Mouse (Mus musculus): ENCODE results near the gene Higd2a. TPM values are rescaled to one million over a fixed set of nuclear protein-coding genes. Genes with fewer than 3 reads are reported as not detected.
A peak's percentile ranks its signal among the peaks of the same experiment; 100 is the strongest.

The Higd2a gene
- polyA plus RNA-seq (2015; fragmentation: Nextera tagmentation; extraction: Ambion mirVana), result 212 and 224 TPM in 2 replicates

GRCm38 (mm10) chr13:54589996-54590951, at the start of gene Higd2a, which contains the start of gene Nop16:
Gene Higd2a, plus strand, starts transcription at chr13:54590207.
Gene Nop16, minus strand, starts transcription at chr13:54590090.
- H3K4me1 ChIP-seq (replicated peaks), result peaks cover 28% of the 10 kb centered on the region
- under 1% methylated on average over 51 of the region's 51 CpGs for WGBS
- peak within 1 kb of the TSS; percentile 81 for H3K4me2 ChIP-seq (replicated peaks)
- H3K27ac ChIP-seq, result peak within 1 kb of the TSS; percentile 91
- peak; percentile 97 for ATAC-seq
- H3K9ac ChIP-seq (replicated peaks), result peak within 1 kb of the TSS; percentile 89
- H3K36me3 ChIP-seq, result peaks cover 25% of the 10 kb centered on the region
- no peaks in the 10 kb centered on the region for H3K27me3 ChIP-seq
- H3K4me3 ChIP-seq (replicated peaks), result peak within 1 kb of the TSS; percentile 90
- H3K9me3 ChIP-seq, result no peaks in the 10 kb centered on the region

GRCm38 (mm10) chr13:54548036-54548435, 42.0 kb upstream of the Higd2a start:
- ATAC-seq, result no peak
- WGBS, result 87% methylated on average over 7 of the region's 7 CpGs
- H3K9me3 ChIP-seq, result no peaks in the 10 kb centered on the region
- H3K27me3 ChIP-seq, result no peaks in the 10 kb centered on the region
- H3K4me3 ChIP-seq (replicated peaks), result no peak overlapping the region
- no peaks in the 10 kb centered on the region for H3K4me1 ChIP-seq (replicated peaks)
- no peak overlapping the region for H3K4me2 ChIP-seq (replicated peaks)
- H3K27ac ChIP-seq, result no peak overlapping the region
- H3K36me3 ChIP-seq, result peaks cover 73% of the 10 kb centered on the region
- H3K9ac ChIP-seq (replicated peaks), result no peak overlapping the region

- Histone ChIP-seq H3K36me3 (peaks cover 95% of the 10 kb centered on the region), H3K9me3 (no peaks in the 10 kb centered on the region), H3K4me2 (replicated peaks) (no peak overlapping the region), H3K4me1 (replicated peaks) (no peaks in the 10 kb centered on the region), H3K27ac (no peak overlapping the region), H3K9ac (replicated peaks) (no peak overlapping the region), H3K27me3 (no peaks in the 10 kb centered on the region), H3K4me3 (replicated peaks) (no peak overlapping the region)
- WGBS, result 90% methylated on average over 9 of the region's 9 CpGs
- no peak for ATAC-seq
These were observed 33.8 kb upstream of the Higd2a start for GRCm38 (mm10) chr13:54556176-54556575.

GRCm38 (mm10) chr13:54556796-54557195, 33.2 kb upstream of the Higd2a start:
- no peak overlapping the region for H3K9ac ChIP-seq (replicated peaks)
- H3K27ac ChIP-seq, result no peak overlapping the region
- 0 out of 2 replicates have a peak, but pooled peaks cover 4% of the 10 kb centered on the region for H3K4me1 ChIP-seq (replicated peaks)
- 93% methylated on average over 3 of the region's 3 CpGs for WGBS
- H3K27me3 ChIP-seq, result no peaks in the 10 kb centered on the region
- H3K4me3 ChIP-seq (replicated peaks), result no peak overlapping the region
- H3K9me3 ChIP-seq, result no peaks in the 10 kb centered on the region
- no peak for ATAC-seq
- no peak overlapping the region for H3K4me2 ChIP-seq (replicated peaks)
- H3K36me3 ChIP-seq, result peaks cover 95% of the 10 kb centered on the region

GRCm38 (mm10) chr13:54557652-54558051, 32.4 kb upstream of the Higd2a start:
- Histone ChIP-seq H3K4me2 (replicated peaks) (no peak overlapping the region), H3K36me3 (peaks cover 95% of the 10 kb centered on the region), H3K9ac (replicated peaks) (no peak overlapping the region), H3K9me3 (no peaks in the 10 kb centered on the region), H3K4me1 (replicated peaks) (peaks cover 12% of the 10 kb centered on the region), H3K27ac (no peak overlapping the region), H3K4me3 (replicated peaks) (no peak overlapping the region), H3K27me3 (no peaks in the 10 kb centered on the region)
- whole genome bisulfite sequencing, result 100% methylated on average over 1 of the region's 1 CpGs
- no peak for ATAC-seq

GRCm38 (mm10) chr13:54559656-54560055, 30.4 kb upstream of the Higd2a start:
- Histone ChIP-seq H3K27ac (no peak overlapping the region), H3K4me1 (replicated peaks) (peaks cover 28% of the 10 kb centered on the region), H3K27me3 (no peaks in the 10 kb centered on the region), H3K4me2 (replicated peaks) (no peak overlapping the region), H3K4me3 (replicated peaks) (no peak overlapping the region), H3K36me3 (peaks cover 83% of the 10 kb centered on the region), H3K9ac (replicated peaks) (no peak overlapping the region), H3K9me3 (no peaks in the 10 kb centered on the region)
- 96% methylated on average over 2 of the region's 2 CpGs for WGBS
- no peak for ATAC-seq

GRCm38 (mm10) chr13:54560608-54561007, 29.4 kb upstream of the Higd2a start:
- no peak overlapping the region for H3K4me3 ChIP-seq (replicated peaks)
- ATAC-seq, result no peak
- WGBS, result 95% methylated on average over 7 of the region's 7 CpGs
- H3K9ac ChIP-seq (replicated peaks), result no peak overlapping the region
- no peak overlapping the region for H3K27ac ChIP-seq
- H3K36me3 ChIP-seq, result peaks cover 75% of the 10 kb centered on the region
- peaks cover 30% of the 10 kb centered on the region for H3K4me1 ChIP-seq (replicated peaks)
- no peaks in the 10 kb centered on the region for H3K27me3 ChIP-seq
- H3K9me3 ChIP-seq, result no peaks in the 10 kb centered on the region
- H3K4me2 ChIP-seq (replicated peaks), result no peak overlapping the region

GRCm38 (mm10) chr13:54562562-54562961, 27.4 kb upstream of the Higd2a start:
- Histone ChIP-seq H3K9ac (replicated peaks) (no peak overlapping the region), H3K4me1 (replicated peaks) (peaks cover 33% of the 10 kb centered on the region), H3K4me3 (replicated peaks) (no peak overlapping the region), H3K4me2 (replicated peaks) (no peak overlapping the region), H3K27me3 (no peaks in the 10 kb centered on the region), H3K9me3 (no peaks in the 10 kb centered on the region), H3K36me3 (peaks cover 56% of the 10 kb centered on the region), H3K27ac (no peak overlapping the region)
- 81% methylated on average over 7 of the region's 7 CpGs for WGBS
- ATAC-seq, result no peak

- peak overlapping the region; percentile 99 for H3K9ac ChIP-seq (replicated peaks)
- no peaks in the 10 kb centered on the region for H3K27me3 ChIP-seq
- peak overlapping the region; percentile 98 for H3K4me3 ChIP-seq (replicated peaks)
- peak overlapping the region; percentile 91 for H3K27ac ChIP-seq
- peaks cover 33% of the 10 kb centered on the region for H3K4me1 ChIP-seq (replicated peaks)
- WGBS, result 13% methylated on average over 45 of the region's 45 CpGs
- peaks cover 36% of the 10 kb centered on the region for H3K36me3 ChIP-seq
- no peaks in the 10 kb centered on the region for H3K9me3 ChIP-seq
- ATAC-seq, result peak; percentile 85; the same call in 1 of the 2 replicates
- H3K4me2 ChIP-seq (replicated peaks), result peak overlapping the region; percentile 83
These were observed 25.5 kb upstream of the Higd2a start for GRCm38 (mm10) chr13:54564232-54565200.

- Histone ChIP-seq H3K9ac (replicated peaks) (peak within 1 kb of the TSS; percentile 99), H3K27me3 (no peaks in the 10 kb centered on the region), H3K9me3 (no peaks in the 10 kb centered on the region), H3K27ac (peak within 1 kb of the TSS; percentile 91), H3K4me1 (replicated peaks) (peaks cover 33% of the 10 kb centered on the region), H3K4me2 (replicated peaks) (peak within 1 kb of the TSS; percentile 83), H3K4me3 (replicated peaks) (peak within 1 kb of the TSS; percentile 98), H3K36me3 (peaks cover 30% of the 10 kb centered on the region)
- peak; percentile 97 for ATAC-seq
- under 1% methylated on average over 27 of the region's 27 CpGs for WGBS
These were observed 24.8 kb upstream of the Higd2a start, which contains the start of gene 4833439L19Rik for GRCm38 (mm10) chr13:54565201-54565581. Gene 4833439L19Rik, minus strand, starts transcription at chr13:54565435.

GRCm38 (mm10) chr13:54565594-54566345, 24.2 kb upstream of the Higd2a start:
- ATAC-seq, result peak; percentile 55
- Histone ChIP-seq H3K36me3 (peaks cover 24% of the 10 kb centered on the region), H3K27me3 (no peaks in the 10 kb centered on the region), H3K4me3 (replicated peaks) (peak overlapping the region; percentile 98), H3K9ac (replicated peaks) (no peak overlapping the region), H3K4me1 (replicated peaks) (peaks cover 33% of the 10 kb centered on the region), H3K4me2 (replicated peaks) (peak overlapping the region; percentile 83), H3K27ac (0 out of 2 replicates have a peak overlapping the region, but pooled peaks have one; percentile 6), H3K9me3 (no peaks in the 10 kb centered on the region)
- 43% methylated on average over 8 of the region's 8 CpGs for WGBS

Data from midbrain, embryonic 13.5 days (tissue).